Mouse (Mus musculus) left cerebral cortex, adult 6 months (tissue): Measurements from ENCODE around the gene AB124611. TPM values are rescaled to one million over a fixed set of nuclear protein-coding genes. Genes with fewer than 3 reads are reported as not detected.

ENCODE experiments used
- long read RNA-seq, 2 experiments: library from polyadenylated mRNA; unstranded; transcript quantifications; one replicate each; pipeline ENCODE4 v2.0.0; 2019 to 2020
- polyA plus RNA-seq: library from polyadenylated mRNA; unstranded; fragments of <200 nt; fragmentation: Nextera tagmentation; gene quantifications from 2 replicates; pipeline ENCODE4 v1.2.3, GENCODE M21; 2021

Gene AB124611
- 0.40 and 0.46 TPM in 2 replicates for polyA plus RNA-seq
- long read RNA-seq, experiment 1, partial matches to known transcripts, result 0 of 2 reads
- long read RNA-seq, experiment 1, other reads (novel, unspliced or antisense), result 1 of 2 reads
- long read RNA-seq, experiment 2, result 0 reads

GRCm38 (mm10) chr9:21525937-21526633, at the start of gene AB124611:
TSS of gene AB124611 (plus strand) at chr9:21526176.

GRCm38 (mm10) chr9:21509772-21510688, 15.9 kb upstream of the AB124611 start, which contains the start of gene Tmed1:
TSS of gene Tmed1 (minus strand) at chr9:21510252.

GRCm38 (mm10) chr9:21546789-21547074, 20.8 kb downstream of the AB124611 start, which contains the start of gene Carm1:
TSS of gene Carm1 (plus strand) at chr9:21546894.

GRCm38 (mm10) chr9:21592703-21593121, 66.7 kb downstream of the AB124611 start, which contains the start of the genes Timm29 and Yipf2:
TSS of gene Timm29 (plus strand) at chr9:21592722.
TSS of gene Yipf2 (minus strand) at chr9:21592828.

Other genes starting within 250 kb of the AB124611 start
- gene Kri1, start 238.2 kb upstream of the AB124611 start, polyA plus RNA-seq, result 3.8 and 3.9 TPM in 2 replicates
- 98.5 and 119 TPM in 2 replicates for gene Cdkn2d, start 234.8 kb upstream of the AB124611 start, polyA plus RNA-seq
- gene Ap1m2, start 213.8 kb upstream of the AB124611 start, polyA plus RNA-seq, result 1.2 and 1.5 TPM in 2 replicates
- gene Slc44a2, start 205.5 kb upstream of the AB124611 start, polyA plus RNA-seq, result 15.7 and 18.2 TPM in 2 replicates
- gene Ilf3, start 158.3 kb upstream of the AB124611 start, polyA plus RNA-seq, result 102 and 148 TPM in 2 replicates
- gene Qtrt1, start 114.3 kb upstream of the AB124611 start, polyA plus RNA-seq, result 17.3 and 20.9 TPM in 2 replicates
- gene Dnm2, start 101.3 kb upstream of the AB124611 start, polyA plus RNA-seq, result 19.6 and 22.0 TPM in 2 replicates
- 32.1 and 32.7 TPM in 2 replicates for gene Tmed1, start 15.9 kb upstream of the AB124611 start, polyA plus RNA-seq
- 7.5 and 8.3 TPM in 2 replicates for gene Carm1, start 20.7 kb downstream of the AB124611 start, polyA plus RNA-seq
- gene Timm29, start 66.5 kb downstream of the AB124611 start, polyA plus RNA-seq, result 24.4 and 31.1 TPM in 2 replicates
- gene Yipf2, start 66.7 kb downstream of the AB124611 start, polyA plus RNA-seq, result 15.4 and 21.2 TPM in 2 replicates
- gene Smarca4, start 90.0 kb downstream of the AB124611 start, polyA plus RNA-seq, result 26.0 and 26.4 TPM in 2 replicates
- gene Ldlr, start 197.3 kb downstream of the AB124611 start, polyA plus RNA-seq, result 4.4 and 5.9 TPM in 2 replicates
- 4.0 and 4.3 TPM in 2 replicates for gene Spc24, start 234.1 kb downstream of the AB124611 start, polyA plus RNA-seq